Mouse (Mus musculus): Measurements from ENCODE around the gene Lats1. TPM values are rescaled to one million over a fixed set of nuclear protein-coding genes. Genes with fewer than 3 reads are reported as not detected.
"Not testable (repeated sequence)": the region's sequence is repeated elsewhere in the genome, so short reads cannot be mapped to it uniquely, and the experiment has no call there.

The Lats1 gene
- polyA plus RNA-seq, 1 experiment from 2014 or later, result 7.4 TPM

- Histone ChIP-seq H3K9ac (no peak overlapping the region), H3K4me3 (no peak overlapping the region), H3K27me3 (no peaks in the 10 kb centered on the region), H3K36me3 (no peaks in the 10 kb centered on the region), H3K4me1 (peaks cover 6% of the 10 kb centered on the region), H3K9me3 (no peaks in the 10 kb centered on the region), H3K27ac (no peak overlapping the region), H3K4me2 (no peak overlapping the region)
- no peak for ATAC-seq (ENCODE audit: borderline replicate concordance, extremely low read depth, low FRiP score, low TSS enrichment)
These were observed 50.6 kb downstream of the Lats1 start for GRCm38 (mm10) chr10:7731582-7731981.

GRCm38 (mm10) chr10:7737122-7737521 is 56.1 kb downstream of the Lats1 start:
- no peaks in the 10 kb centered on the region for H3K9me3 ChIP-seq
- H3K4me1 ChIP-seq, result 0 out of 2 replicates have a peak, but pooled peaks cover 8% of the 10 kb centered on the region
- no peak overlapping the region for H3K9ac ChIP-seq
- no peak overlapping the region for H3K4me3 ChIP-seq
- ATAC-seq (ENCODE audit: borderline replicate concordance, extremely low read depth, low FRiP score, low TSS enrichment), result no peak
- H3K36me3 ChIP-seq, result peaks cover 8% of the 10 kb centered on the region; the same call in 1 of the 2 replicates
- H3K27me3 ChIP-seq, result no peaks in the 10 kb centered on the region
- H3K4me2 ChIP-seq, result no peak overlapping the region
- no peak overlapping the region for H3K27ac ChIP-seq

- 68% methylated on average over 3 of the region's 3 CpGs for WGBS
- H3K27me3 ChIP-seq, result no peaks in the 10 kb centered on the region
- H3K4me3 ChIP-seq, result no peak overlapping the region
- H3K36me3 ChIP-seq, result peaks cover 10% of the 10 kb centered on the region; the same call in 1 of the 2 replicates
- H3K4me1 ChIP-seq, result 0 out of 2 replicates have a peak, but pooled peaks cover 8% of the 10 kb centered on the region
- H3K4me2 ChIP-seq, result no peak overlapping the region
- no peak overlapping the region for H3K27ac ChIP-seq
- H3K9me3 ChIP-seq, result no peaks in the 10 kb centered on the region
- no peak for ATAC-seq (ENCODE audit: borderline replicate concordance, extremely low read depth, low FRiP score, low TSS enrichment)
- no peak overlapping the region for H3K9ac ChIP-seq
These were observed 56.9 kb downstream of the Lats1 start for GRCm38 (mm10) chr10:7737914-7738313.

GRCm38 (mm10) chr10:7745528-7745927 is 64.5 kb downstream of the Lats1 start:
- not testable (repeated sequence) for H3K9me3 ChIP-seq

GRCm38 (mm10) chr10:7748752-7749151 is 67.7 kb downstream of the Lats1 start:
- H3K4me2 ChIP-seq, result no peak overlapping the region
- no peak overlapping the region for H3K27ac ChIP-seq
- no peak overlapping the region for H3K9ac ChIP-seq
- H3K4me1 ChIP-seq, result no peaks in the 10 kb centered on the region
- no peak for ATAC-seq (ENCODE audit: borderline replicate concordance, extremely low read depth, low FRiP score, low TSS enrichment)
- H3K9me3 ChIP-seq, result no peaks in the 10 kb centered on the region
- no peaks in the 10 kb centered on the region for H3K27me3 ChIP-seq
- H3K4me3 ChIP-seq, result no peak overlapping the region
- WGBS, result 89% methylated on average over 6 of the region's 6 CpGs
- peaks cover 61% of the 10 kb centered on the region for H3K36me3 ChIP-seq

More at GRCm38 (mm10) chr10:7745528-7745927, 64.5 kb downstream of the Lats1 start:
- not testable (repeated sequence) for H3K4me3 ChIP-seq; H3K4me2 ChIP-seq; H3K9ac ChIP-seq; ATAC-seq (ENCODE audit: borderline replicate concordance, extremely low read depth, low FRiP score, low TSS enrichment); H3K4me1 ChIP-seq; H3K27me3 ChIP-seq; H3K27ac ChIP-seq
- WGBS, result 96% methylated on average over 6 of the region's 6 CpGs
- peaks cover 57% of the 10 kb centered on the region for H3K36me3 ChIP-seq

- H3K4me2 ChIP-seq, result no peak overlapping the region
- no peak overlapping the region for H3K4me3 ChIP-seq
- ATAC-seq (ENCODE audit: borderline replicate concordance, extremely low read depth, low FRiP score, low TSS enrichment), result no peak
- H3K4me1 ChIP-seq, result no peaks in the 10 kb centered on the region
- H3K27ac ChIP-seq, result no peak overlapping the region
- peaks cover 62% of the 10 kb centered on the region for H3K36me3 ChIP-seq
- no peaks in the 10 kb centered on the region for H3K9me3 ChIP-seq
- no peaks in the 10 kb centered on the region for H3K27me3 ChIP-seq
- WGBS, result 88% methylated on average over 2 of the region's 2 CpGs
- no peak overlapping the region for H3K9ac ChIP-seq
These were observed 76.5 kb downstream of the Lats1 start for GRCm38 (mm10) chr10:7757544-7757943.

Other genes starting within 250 kb of the Lats1 start
- 9.4 and 10.9 TPM in 2 replicates for gene Ulbp1, start 207.6 kb upstream of the Lats1 start, polyA plus RNA-seq (2015; fragmentation: Nextera tagmentation; extraction: Ambion mirVana)
- 4.7 and 5.1 TPM in 2 replicates for gene Lrp11, start 91.4 kb upstream of the Lats1 start, polyA plus RNA-seq (2015; fragmentation: Nextera tagmentation; extraction: Ambion mirVana)
- 57.2 and 59.6 TPM in 2 replicates for gene Nup43, start 13.7 kb upstream of the Lats1 start, polyA plus RNA-seq (2015; fragmentation: Nextera tagmentation; extraction: Ambion mirVana)
- gene Pcmt1, start 78 bp upstream of the Lats1 start, polyA plus RNA-seq (2015; fragmentation: Nextera tagmentation; extraction: Ambion mirVana), result 122 and 128 TPM in 2 replicates
- gene Katna1, start 44.8 kb downstream of the Lats1 start, polyA plus RNA-seq (2015; fragmentation: Nextera tagmentation; extraction: Ambion mirVana), result 53.5 and 54.4 TPM in 2 replicates
- 87.7 and 88.8 TPM in 2 replicates for gene Ginm1, start 111.6 kb downstream of the Lats1 start, polyA plus RNA-seq (2015; fragmentation: Nextera tagmentation; extraction: Ambion mirVana)
- 37.5 and 39.0 TPM in 2 replicates for gene Ppil4, start 111.7 kb downstream of the Lats1 start, polyA plus RNA-seq (2015; fragmentation: Nextera tagmentation; extraction: Ambion mirVana)
- 0.14 and 0.23 TPM in 2 replicates for gene Zc3h12d, start 151.3 kb downstream of the Lats1 start, polyA plus RNA-seq (2015; fragmentation: Nextera tagmentation; extraction: Ambion mirVana)